Mouse (Mus musculus) cerebellum, postnatal 4 days (tissue): Measurements from ENCODE around the gene Cox7a2l.

Experiments
- DNase-seq, 2 experiments: peaks; one replicate each; pipeline ENCODE4 v3.0.0; 2022; ENCODE audit warnings: low spot score in 2 of 2, mixed read lengths in 1 of 2

Cox7a2l gene

GRCm38 (mm10) chr17:83453587-83453986 lies 63.5 kb downstream of the Cox7a2l start:
- no peak for DNase-seq

- no peak for DNase-seq
These were observed 64.7 kb downstream of the Cox7a2l start for GRCm38 (mm10) chr17:83452451-83452850.
